Mouse (Mus musculus) CH12.LX (cell line): ENCODE data around the gene Slfn14.
A peak's percentile ranks its signal among the peaks of the same experiment; 100 is the strongest.

Experiments used
- CTCF ChIP-seq, 2 experiments: IDR thresholded peaks in 1 of 2; conservative IDR thresholded peaks in 1 of 2; 2 replicates each; pipeline ENCODE4 v1.5.1; 2011 to 2012; ENCODE audit warnings: low read depth in 2 of 2, low read length in 2 of 2, improper control_type of control experiment in 1 of 2, inconsistent platforms in 1 of 2, mild to moderate bottlenecking in 1 of 2, moderate library complexity in 1 of 2
- POLR2A ChIP-seq: IDR thresholded peaks from 2 replicates; pipeline ENCODE4 v1.6.1; 2011; ENCODE audit warnings: low read depth, mild to moderate bottlenecking, improper control_type of control experiment, low read length
- ZC3H11A ChIP-seq: IDR thresholded peaks from 2 replicates; pipeline ENCODE4 v1.6.1; 2012; ENCODE audit warnings: low read depth, mild to moderate bottlenecking, inconsistent platforms, low read length, improper control_type of control experiment

DNA sequence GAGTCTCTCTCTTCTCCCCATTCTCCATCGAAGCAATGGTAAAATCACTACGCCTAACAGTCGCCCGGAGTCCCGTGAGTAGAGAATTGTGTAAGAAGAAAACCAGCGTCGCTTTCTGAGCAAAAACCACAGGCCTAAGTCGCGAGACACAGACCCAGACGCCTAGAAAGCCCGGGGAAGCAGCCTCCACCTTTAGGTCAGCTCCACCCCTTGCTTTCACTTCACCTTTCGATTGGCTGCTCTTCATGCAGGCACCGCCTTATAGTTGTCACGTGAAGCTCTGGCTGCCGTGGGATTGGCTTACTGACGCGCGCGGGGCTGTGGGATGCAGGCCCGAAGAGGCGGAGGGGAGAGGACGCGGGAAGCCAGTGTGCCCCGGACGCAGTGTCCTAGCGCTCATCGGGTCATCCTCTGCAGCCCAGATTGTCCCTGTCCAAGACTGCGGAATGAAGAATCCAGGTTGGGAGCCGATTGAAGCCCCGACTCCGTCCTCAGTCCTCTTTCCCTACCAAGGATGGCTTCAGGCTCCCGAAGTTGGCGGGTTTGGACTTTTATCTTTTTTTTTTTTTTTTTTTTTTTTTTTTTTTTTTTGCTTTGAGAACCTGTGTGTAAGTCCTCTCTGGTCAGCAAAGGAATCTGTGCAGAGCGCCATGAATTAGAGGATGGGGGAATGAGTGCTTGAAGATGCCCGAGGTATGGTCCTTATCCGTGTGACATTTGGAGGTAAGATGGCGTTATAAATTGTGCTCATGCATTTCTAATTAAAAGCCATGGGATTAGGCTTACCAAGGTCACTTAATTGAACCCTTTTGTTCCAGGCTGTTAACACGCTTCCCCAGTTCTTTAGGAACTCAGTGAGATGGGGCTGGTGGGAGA, 5.1 kb upstream of the Slfn14 start:
- TF ChIP-seq POLR2A (peak; percentile 97), ZC3H11A (no peak), CTCF (conservative IDR thresholded peaks at IDR 0.05 in 1 of 2, IDR thresholded peaks at IDR 0.05 in 1 of 2; ENCODE audit: low read depth in 2 of 2, low read length in 2 of 2) (no peak)
